Mouse (Mus musculus): ENCODE measurements around the gene Galr2. TPM values are rescaled to one million over a fixed set of nuclear protein-coding genes. Genes with fewer than 3 reads are reported as not detected.

Galr2 gene
- 0.21 and 0.25 TPM in 2 replicates for polyA plus RNA-seq (2012; rRNA removed)

DNA sequence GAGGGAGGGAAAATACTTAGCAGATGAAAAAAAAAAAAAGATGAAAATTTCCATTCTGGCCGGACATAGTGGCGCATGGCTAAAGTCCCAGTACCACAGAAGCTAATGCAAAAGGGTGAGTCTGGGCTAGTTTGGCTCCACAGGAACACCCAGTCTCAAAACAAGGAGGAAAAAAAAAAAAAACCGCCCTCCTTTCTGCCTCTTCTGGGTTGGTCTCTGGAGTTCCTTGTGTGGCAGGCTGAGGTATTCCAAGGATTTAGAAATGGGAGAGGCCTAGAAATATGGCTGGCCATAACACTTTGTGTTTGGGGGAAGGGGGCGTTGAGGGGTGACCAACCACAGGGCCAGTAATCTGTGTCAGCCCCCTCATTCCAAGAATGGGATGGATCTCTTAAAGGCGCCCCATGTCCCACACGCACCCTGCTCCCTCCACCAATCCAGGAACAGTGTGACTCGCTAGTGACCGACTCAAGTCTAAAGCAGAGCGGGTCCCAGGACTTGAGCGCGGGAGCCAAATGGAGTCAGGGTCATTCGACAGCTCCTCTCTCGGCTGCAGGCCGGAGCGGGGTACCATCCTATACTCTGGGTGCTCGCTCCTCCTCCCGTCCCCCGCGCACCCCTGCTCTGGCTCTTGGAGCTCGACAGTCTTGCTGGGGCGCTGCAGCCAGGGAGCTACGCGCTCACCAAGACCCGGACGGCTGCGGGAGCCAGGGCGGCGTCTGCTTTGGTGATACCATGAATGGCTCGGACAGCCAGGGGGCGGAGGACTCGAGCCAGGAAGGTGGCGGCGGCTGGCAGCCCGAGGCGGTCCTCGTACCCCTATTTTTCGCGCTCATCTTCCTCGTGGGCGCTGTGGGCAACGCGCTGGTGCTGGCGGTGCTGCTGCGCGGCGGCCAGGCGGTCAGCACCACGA lies at the start of gene Galr2:
Gene Galr2 (plus strand): TSS at position 189 of the 913 bp plus-strand sequence.

DNA sequence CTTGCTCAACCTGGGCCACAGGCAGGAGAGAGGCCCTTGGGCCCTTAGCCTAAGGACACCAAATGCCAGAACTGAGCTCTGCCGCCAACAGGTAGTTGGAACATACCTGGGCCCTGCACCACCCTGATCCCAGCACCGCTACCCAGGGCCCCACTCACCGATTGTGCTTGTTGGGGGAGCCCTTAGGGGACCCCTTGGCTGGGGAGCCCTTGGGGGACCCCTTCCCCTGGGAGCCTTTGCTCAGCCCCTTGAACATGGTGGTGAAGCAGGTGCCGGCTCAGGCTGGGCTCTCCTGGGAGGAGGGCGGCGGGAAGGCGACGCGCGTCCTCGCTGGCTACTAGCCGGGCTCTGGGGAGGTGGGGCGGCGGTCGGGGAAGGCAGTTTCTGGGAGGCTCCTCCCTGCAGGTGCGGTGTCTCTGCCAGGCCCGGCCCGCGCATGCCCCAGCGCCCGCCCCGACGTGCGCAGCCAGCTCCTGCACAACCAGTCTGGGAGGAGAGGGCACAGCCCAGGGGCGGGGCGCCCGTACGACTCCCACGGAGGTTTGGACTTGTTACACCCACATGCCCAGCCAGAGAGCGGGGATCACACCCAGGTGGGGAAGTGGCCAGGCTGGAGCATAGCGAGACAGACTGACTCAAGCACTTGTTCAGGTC lies 42.9 kb upstream of the Galr2 start, which contains the start of gene Evpl:
Gene Evpl (minus strand): TSS at position 336 of the 654 bp plus-strand sequence.

DNA sequence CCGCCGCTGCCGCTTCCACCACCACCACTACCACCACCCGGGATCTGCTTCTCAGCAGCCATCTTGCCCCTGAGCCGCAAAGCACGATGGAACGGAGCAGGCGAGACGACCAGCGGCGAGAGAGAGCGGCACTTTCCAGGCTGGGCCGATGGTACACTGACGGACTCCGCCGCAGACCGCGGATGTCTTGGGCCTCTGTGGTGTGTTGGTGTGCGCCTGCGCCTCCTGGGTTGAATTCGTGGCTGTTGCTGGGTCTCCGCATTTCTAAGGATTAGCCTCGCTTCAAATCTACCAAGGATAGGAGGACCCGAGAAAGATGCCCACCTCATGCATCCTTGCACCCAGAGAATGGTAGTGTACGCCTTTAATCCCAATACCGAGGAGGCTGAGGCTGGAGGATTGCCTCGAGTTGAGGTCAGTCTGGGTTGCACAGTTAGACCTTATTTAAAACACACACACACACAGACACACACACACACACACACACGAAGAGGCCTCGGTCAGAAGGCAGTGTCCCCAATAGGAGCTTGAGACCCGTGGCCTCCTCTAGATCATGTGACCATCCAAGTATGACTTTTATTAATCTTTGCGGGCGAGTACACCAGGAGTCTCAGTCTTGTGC lies 6.6 kb upstream of the Galr2 start, which contains the start of gene Srp68:
Gene Srp68 (minus strand): TSS at position 173 of the 622 bp plus-strand sequence.

DNA sequence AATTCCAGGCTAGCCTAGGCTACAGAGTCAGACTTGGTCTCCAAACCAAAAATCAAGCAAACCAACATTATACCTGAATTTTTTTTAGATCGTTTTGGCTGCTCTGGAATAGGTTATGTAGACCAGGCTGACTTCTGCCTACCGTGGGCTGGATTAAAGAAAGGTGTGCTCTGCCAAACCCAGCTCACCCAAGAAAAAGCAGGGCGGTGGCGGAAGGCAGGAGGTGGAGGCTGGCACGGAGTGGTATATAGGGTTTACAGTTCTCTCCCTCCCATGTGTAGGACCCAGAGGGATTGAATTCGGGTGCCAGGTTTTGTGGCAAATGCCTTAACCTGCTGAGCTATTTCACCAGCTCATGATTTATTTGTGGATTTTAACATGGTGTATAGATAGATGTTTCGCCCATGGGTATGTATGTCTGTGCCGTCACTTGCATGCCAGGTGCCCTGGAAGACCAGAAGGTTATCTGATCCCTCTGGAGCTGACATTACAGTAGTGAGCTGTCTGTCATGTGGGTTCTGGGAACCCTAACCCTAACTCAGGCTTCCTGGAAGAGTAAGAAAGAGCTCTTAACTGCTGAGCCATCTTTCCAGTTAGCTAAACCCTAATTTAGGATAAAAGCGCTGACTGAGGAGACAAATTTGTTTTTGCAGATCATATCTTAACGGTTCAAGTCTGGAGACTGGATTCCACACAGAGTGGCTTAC lies 26.4 kb downstream of the Galr2 start, which contains the start of gene Exoc7:
Gene Exoc7 (minus strand): TSS at position 215 of the 707 bp plus-strand sequence.

Other genes starting within 250 kb of the Galr2 start
- 0.57 and 0.70 TPM in 2 replicates for gene Unc13d, start 203.0 kb upstream of the Galr2 start, polyA plus RNA-seq (2012; rRNA removed)
- 132 and 148 TPM in 2 replicates for gene Wbp2, start 193.9 kb upstream of the Galr2 start, polyA plus RNA-seq (2012; rRNA removed)
- gene Trim47, start 153.7 kb upstream of the Galr2 start, polyA plus RNA-seq (2012; rRNA removed) = 8.4 and 9.3 TPM in 2 replicates
- 3.0 and 3.3 TPM in 2 replicates for gene Trim65, start 149.8 kb upstream of the Galr2 start, polyA plus RNA-seq (2012; rRNA removed)
- 31.1 and 35.5 TPM in 2 replicates for gene Mrpl38, start 142.1 kb upstream of the Galr2 start, polyA plus RNA-seq (2012; rRNA removed)
- 150 and 152 TPM in 2 replicates for gene Fbf1, start 112.8 kb upstream of the Galr2 start, polyA plus RNA-seq (2012; rRNA removed)
- 57.2 and 60.7 TPM in 2 replicates for gene Ten1, start 82.1 kb upstream of the Galr2 start, polyA plus RNA-seq (2012; rRNA removed)
- gene Acox1, start 81.9 kb upstream of the Galr2 start, polyA plus RNA-seq (2012; rRNA removed) = 89.6 and 91.1 TPM in 2 replicates
- 0.95 and 1.3 TPM in 2 replicates for gene Evpl, start 42.9 kb upstream of the Galr2 start, polyA plus RNA-seq (2012; rRNA removed)
- gene Srp68, start 6.7 kb upstream of the Galr2 start, polyA plus RNA-seq (2012; rRNA removed) = 65.6 and 66.3 TPM in 2 replicates
- 83.4 and 97.8 TPM in 2 replicates for gene Exoc7, start 26.3 kb downstream of the Galr2 start, polyA plus RNA-seq (2012; rRNA removed)
- gene Foxj1, start 54.5 kb downstream of the Galr2 start, polyA plus RNA-seq (2012; rRNA removed) = 12.1 and 16.5 TPM in 2 replicates
- gene Rnf157, start 132.1 kb downstream of the Galr2 start, polyA plus RNA-seq (2012; rRNA removed) = 82.0 and 88.9 TPM in 2 replicates
- 119 and 147 TPM in 2 replicates for gene Ubald2, start 153.2 kb downstream of the Galr2 start, polyA plus RNA-seq (2012; rRNA removed)
- 0.10 and 0.29 TPM in 2 replicates for gene Qrich2, start 185.3 kb downstream of the Galr2 start, polyA plus RNA-seq (2012; rRNA removed)
- 117 and 130 TPM in 2 replicates for gene Prpsap1, start 213.3 kb downstream of the Galr2 start, polyA plus RNA-seq (2012; rRNA removed)
- gene Sphk1, start 250.0 kb downstream of the Galr2 start, polyA plus RNA-seq (2012; rRNA removed) = 8.1 and 8.2 TPM in 2 replicates

Measured in central nervous system, embryonic 18 days (tissue).